Mouse (Mus musculus): Measurements from ENCODE around the gene Zfp512b. TPM values are rescaled to one million over a fixed set of nuclear protein-coding genes. Genes with fewer than 3 reads are reported as not detected.

Zfp512b gene
- total RNA-seq, 2 experiments from 2014 or later: 3.6 to 9.9 TPM

DNA sequence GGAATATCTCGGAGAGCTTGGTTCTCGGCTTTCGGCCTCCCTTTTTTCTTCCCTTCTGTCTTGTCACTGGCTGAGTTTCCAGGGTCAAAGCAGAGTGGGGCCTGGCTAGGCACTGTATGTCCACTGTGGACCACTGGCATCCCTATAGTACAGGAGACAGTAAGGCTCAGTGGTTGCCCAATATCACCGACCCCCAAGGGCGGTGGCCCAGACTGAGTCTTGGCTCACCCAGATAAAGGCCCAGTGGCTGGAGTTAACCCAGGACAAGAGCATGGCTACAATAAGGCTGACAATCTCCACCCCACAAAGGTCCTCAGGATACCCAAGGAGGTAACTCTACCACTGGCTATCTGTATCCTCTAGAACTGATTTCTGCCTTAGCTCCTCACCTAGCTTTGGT, 2.1 kb downstream of the Zfp512b start:
- no peak for ATAC-seq (ENCODE audit: poor library complexity, severe bottlenecking)

DNA sequence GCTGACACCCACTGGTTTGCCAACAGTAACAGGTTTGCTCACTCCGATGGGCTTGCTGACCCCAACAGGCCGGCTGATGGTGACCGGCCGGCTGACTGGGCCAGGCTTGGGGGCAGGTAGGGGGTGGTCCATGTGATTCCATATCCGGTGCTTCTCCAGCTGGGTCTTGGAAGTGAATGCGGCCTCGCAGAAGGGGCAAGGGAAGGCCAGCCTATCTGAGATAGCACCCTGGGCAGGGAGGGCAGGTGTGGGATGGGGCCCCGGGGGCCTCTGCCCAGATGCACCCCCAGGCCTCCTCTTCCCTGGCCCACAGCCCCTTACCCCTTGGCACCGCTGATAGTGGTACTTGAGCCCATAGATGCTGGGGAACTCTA, 2.9 kb downstream of the Zfp512b start:
- ATAC-seq (ENCODE audit: poor library complexity, severe bottlenecking): no peak

DNA sequence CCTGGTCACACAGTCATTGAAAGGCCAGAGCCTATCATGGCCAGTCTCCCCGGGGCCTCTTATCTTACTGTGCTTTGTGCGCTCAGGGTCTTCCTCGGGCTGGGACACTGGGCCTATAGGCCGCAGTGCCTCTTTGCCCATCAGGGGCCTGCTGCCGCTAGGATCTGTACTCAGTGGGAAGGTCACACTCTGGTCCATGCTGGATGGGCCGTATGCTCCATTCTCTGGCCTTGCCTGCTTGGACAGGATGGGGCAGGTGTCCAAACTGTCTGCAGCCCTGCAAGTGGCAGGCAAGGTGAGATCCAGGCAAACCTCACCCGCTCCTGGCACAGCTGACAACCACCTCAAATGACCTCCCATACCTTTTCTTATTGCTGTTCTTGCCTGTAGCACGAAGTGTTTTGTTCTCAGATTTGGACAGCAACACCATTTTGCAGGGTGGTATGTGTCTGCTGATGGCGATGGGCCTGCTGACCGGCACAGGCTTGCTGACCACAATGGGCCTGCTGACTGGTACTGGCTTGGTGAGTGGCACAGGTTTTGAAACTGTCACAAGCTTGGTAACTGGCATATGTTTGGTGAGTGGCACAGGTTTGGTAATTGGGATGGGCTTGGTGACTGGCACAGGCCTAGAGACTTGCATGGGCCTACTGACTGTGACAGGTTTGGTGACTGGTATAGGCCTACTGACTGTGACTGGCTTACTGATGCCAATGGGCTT, 3.4 kb downstream of the Zfp512b start:
- ATAC-seq (ENCODE audit: poor library complexity, severe bottlenecking): no peak

DNA sequence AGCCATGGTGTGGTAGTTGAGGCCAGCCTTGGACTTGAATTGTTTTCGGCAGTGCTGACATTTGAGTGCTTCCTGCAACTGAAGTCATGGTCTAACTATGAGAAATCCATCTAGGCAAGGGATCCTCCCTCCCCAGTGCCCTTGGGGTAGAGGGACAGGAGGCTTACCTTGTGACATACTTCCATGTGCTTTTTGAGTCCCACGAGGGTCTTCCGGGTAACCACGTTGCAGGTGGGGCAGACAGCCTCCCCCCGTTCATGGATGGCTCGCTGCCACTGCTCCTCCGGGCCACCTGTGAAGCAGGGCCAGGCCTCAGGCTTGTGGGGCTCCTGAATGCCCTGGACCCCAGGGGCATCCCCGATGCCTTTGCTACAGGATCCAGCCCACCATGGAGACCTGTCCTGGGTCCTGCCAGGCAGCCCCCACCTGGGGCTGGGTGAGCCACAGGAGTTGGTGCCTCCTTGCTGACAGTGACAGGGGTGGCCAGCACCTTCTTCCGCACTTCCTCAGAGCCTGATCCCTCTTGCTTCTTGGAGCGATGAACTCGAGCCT, 4.3 kb downstream of the Zfp512b start:
- ATAC-seq (ENCODE audit: poor library complexity, severe bottlenecking): no peak

DNA sequence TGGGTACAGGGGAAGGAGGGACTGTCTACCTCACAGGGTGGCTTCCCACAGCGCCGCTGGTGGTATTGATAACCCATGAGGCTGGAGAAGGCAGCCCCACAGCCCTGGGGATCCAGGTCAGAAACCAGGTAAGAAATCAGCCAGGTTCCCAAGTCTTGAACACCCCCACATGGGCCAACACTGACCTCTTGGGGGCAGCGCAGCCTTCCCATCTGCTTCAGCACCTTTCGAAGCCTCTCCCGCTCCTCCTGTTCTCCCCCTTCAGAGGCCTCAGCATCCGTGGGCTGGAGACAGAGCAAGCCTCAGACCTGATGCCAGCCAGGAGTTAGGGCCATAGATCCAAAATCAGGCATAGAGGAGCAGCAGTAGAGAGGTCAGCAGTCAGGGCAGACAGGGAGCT, 4.8 kb downstream of the Zfp512b start:
- ATAC-seq (ENCODE audit: poor library complexity, severe bottlenecking): no peak

DNA sequence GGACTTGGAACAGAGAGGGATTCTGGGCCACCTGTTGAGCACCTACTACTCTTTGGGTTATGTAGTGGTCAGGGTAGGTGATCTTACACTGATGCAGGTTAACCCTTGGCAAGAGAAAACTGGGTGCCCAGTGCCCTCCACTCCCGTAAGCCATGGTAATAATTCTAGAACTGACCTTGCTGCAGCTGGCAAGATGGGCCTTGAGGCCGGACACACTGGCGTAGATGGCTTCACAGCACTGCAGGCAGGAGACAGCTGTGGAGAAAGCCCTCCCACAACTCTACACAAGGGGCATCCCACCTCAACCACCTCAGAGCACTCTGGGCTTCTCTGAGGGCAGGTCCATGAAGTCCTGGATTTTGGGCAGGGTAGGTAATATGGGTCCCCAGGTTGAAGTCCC, 6.5 kb downstream of the Zfp512b start:
- no peak for ATAC-seq (ENCODE audit: poor library complexity, severe bottlenecking)

DNA sequence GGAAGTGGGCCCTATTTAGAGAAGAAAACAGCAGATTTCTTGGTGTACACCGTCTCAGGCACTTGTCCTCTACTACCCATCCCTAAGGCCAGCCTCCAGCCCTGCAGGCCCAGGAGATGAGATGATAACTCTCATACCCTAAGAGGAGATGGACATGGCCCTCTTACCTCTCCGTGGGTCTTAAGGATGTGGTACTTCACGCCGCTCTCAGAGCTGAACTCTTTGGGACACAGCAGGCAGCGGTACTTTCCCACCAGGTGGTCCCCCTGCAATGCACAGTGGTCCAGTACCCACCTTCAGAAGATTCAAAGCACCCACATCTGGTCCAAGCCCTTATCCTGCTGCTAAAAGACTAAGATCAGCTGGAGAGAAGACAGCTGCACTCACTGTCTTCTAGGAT, 7.1 kb downstream of the Zfp512b start:
- ATAC-seq (ENCODE audit: poor library complexity, severe bottlenecking): no peak

DNA sequence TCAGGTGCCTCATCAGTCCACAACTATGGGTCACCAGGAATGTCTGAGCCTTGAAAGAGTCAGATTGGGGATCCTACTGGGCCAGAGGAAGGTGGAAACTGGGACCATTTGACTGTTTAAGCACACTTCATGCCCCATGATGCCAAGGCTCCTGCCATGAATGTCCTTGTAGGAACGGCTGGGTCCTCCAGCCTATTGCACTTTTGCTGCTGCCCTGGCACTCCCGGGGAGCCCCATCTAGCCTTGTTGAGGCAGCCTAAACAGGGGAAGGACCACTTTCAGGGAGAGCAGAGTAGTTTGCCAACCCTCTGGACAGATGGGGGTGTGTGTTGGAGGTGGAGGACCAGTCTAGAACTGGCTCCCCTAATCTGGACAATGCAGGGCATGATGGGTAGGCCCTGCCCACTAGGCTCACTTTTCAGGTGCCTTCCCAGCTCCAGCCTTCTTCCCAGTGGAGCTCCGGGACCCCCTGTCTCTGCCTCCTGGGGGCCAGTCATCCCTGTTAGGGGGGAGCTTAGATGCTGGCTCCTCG, 8.1 kb downstream of the Zfp512b start, which contains the start of gene Uckl1:
Gene Uckl1 (minus strand): TSS at position 482 of the 532 bp plus-strand sequence.
- ATAC-seq (ENCODE audit: poor library complexity, severe bottlenecking): no peak

DNA sequence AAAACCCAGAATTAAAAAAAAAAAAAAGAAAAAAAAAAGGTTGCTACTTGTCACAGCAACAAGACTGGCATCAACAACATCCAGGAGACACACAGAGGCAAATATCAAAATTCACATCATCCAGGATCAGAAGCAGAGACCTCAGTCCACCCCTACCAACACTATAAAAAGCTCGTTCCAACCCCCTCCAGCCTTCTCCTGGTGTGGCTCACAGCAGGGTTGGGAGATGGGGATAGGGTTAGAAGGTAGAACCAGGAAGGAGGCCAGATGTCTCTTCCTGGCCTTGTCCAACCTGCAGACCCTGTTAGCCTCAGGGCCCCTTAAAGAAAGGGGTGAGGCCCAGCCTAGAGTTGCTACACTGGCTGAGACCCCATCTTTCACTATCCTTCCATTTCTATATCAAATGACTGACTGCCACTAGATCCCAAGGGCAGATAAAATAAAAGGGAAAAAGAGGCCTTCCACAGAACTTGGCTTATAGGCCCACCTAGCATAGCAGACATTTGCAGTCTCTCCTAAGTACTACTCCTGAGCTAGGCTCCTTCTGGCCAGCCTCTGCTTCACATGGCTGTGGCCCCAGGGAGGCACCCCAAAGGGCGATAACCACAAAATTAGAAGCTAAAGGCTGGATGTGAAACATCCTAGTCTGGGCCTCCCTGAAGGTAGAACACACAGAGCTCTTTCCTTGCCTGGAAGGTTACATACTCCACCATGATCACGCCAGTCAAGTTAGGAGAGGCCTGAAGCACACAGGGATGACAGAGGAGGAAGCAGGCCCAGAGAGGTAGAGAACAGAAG, 8.9 kb downstream of the Zfp512b start:
- no peak for ATAC-seq (ENCODE audit: poor library complexity, severe bottlenecking)

DNA sequence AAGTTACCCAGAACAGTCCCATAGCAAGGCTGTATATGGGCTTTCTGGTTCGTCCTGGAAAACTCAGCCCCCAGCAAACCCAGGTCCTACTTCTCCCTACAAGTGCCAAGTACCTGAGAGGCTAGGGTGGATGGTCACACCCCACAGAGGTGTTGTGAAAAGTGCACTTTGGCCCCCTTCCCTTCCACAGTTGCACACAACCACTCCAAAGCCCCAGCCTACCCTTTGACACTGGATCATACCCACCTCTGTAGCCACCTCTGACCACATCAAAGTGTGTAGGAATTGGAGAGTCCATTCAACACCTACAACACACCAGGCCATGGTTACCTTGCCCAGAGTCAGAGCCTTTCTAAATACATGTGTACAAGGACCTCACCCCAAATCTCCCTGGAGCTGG, 9.7 kb downstream of the Zfp512b start:
- no peak for ATAC-seq (ENCODE audit: poor library complexity, severe bottlenecking)

DNA sequence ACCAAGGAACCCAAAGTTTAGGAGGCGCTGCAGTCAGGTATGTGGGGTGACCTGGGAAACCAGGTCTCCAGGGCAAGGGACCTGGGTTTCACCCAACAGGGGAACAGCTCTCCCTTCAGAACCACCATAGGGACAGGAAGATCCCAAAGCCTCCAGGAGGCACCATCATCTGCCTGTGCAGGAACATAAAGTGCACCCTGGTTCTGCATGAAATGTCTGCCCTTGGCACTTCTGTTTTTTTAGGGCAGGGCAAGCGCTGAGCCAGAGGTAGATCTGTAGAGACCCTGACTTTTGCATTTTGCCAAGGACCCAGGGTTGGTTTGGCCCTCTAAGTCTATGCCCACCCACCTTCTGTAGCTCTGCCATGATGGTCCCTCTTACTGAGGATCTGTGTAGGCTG, 10.2 kb downstream of the Zfp512b start:
- ATAC-seq (ENCODE audit: poor library complexity, severe bottlenecking): no peak

DNA sequence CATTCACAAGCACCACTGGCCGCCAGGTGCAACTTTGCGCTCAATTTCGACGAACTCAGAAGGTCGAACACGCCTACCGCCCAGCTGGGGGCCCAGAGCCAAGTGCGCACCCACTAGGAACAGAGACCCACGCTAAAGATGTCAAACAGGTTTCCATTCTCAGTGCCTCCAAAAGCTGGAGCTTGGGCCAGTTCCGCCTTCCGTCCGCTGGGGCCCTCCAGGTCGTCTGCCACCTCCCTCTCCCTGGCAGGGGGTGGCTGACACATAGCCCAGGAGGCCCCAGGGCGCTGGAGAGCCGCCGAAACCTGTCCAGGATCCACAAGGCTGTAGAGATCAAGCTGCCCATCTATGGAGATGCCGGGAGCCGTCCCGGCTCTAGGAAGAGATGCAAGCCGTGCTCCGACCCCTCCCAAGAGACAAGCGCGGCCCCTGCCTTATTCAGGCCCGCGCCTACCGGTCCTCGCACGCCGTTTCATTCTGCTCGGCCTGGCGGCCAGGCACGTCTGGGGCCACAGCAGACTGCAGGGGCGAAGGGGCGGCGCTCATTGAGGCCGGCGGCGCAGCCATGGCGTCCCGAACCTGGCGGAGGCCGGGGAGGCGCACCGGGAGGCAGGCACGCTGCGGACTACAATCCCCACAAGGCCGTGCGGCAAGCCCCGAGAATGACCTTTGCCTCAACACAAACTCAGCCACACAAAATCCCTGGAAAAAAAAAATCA, 11.0 kb downstream of the Zfp512b start:
- peak; percentile 78 for ATAC-seq (ENCODE audit: poor library complexity, severe bottlenecking)

DNA sequence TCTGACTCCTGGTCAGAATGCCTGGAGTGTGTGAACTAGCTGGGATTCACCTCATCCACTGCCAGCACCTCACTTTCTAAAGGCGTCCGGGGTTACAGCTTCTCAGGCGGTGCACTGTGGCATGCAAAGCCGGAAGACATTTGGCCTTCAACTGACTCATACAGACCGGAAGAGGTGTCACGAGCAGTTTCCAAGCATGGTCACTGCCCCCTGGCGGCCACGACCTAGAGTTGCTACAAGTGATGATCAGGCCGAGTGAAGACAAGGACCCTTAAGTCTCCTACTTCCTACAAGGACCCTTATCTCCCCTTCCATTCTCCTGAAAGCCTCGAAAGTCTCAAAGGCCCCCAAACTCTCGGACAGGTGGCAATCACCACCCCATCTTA, 11.6 kb downstream of the Zfp512b start:
- peak; percentile 86 for ATAC-seq (ENCODE audit: poor library complexity, severe bottlenecking)

DNA sequence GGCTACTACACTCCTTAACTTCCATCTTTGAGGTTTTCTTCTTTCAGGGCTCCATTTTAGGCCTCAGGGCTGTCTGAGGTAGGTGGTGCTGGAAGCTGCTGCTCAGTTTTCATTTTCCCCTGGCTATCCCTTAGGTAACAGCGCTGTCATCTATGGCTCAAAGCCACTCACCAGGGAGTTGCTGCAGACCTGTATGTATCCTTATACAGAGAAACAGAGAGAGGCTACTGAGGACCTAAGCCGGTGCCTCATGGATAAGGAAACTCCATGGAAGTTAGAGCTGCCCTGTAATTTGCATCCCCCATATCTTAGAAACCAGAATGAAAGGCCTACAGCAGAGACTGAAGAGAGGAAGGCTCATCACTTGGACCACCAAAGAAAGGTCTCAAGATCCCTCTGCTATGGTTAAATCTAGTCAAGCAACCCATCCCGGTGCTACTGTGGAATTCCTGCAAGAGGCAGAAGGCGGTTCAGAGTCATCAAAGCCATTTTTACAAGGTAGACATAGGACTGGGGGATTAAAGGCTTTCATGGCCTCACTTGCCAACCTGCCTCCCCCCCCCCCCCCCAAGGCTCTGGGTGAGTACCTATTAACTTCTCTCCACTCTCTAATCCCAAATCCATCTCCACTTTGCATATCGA, 12.4 kb downstream of the Zfp512b start:
- no peak for ATAC-seq (ENCODE audit: poor library complexity, severe bottlenecking)

DNA sequence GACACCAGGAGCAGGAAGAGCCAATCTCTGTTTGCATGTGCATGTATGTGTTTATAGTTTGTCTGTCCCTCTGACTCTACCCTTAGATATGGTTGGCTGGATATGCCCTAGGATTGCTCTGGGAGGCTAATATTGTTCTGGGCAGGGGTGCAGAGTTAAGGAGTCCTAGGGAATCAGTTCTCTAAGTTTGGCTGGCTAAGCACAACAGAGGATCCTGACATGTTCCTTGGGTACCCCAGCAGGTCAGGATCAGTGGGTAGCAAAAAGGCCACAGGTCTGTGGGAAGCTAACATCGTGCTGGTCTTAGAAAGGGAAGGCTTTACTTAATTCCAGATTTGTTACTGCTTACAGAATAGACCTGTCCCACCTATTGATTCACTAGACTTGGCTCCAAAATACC, 12.9 kb downstream of the Zfp512b start:
- ATAC-seq (ENCODE audit: poor library complexity, severe bottlenecking): no peak

DNA sequence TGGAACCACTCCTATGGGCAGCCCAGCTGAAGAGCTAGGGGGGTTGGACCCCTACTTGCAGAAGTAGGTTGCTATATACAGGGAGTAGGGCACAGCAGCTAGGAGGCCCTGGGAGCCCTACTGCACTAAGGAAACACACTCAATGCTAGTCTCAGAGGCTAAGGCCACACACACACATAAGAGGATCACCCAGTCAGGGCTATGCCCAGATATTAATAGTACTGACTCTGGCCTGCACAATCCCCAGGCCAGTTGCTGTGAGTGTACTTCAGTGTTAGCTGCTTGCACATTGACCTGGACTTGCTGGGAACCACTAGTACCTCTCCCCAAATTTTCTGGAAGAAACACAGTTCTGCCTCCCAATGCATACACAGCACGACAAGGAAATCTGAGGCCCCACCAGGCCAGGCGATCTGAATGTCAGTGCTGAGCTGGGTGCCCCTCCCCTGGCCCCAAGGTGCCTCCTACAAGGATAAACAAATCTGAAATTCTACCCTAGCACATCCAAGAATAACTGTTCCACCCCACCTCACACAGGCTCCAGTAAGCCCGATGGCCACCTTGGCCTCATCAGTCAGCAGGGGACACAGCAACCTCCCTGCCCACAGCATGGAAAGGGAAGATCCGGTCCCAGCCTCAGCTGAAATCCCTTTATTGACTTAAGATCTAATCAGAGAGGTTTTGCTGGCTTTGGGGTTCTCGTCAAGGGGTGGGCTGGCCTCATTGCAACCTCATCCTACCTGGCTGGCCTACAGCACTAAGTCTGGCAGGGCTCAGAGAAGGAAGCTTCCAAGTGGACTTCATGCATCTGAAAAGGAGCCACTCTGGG, 13.6 kb downstream of the Zfp512b start:
- no peak for ATAC-seq (ENCODE audit: poor library complexity, severe bottlenecking)

DNA sequence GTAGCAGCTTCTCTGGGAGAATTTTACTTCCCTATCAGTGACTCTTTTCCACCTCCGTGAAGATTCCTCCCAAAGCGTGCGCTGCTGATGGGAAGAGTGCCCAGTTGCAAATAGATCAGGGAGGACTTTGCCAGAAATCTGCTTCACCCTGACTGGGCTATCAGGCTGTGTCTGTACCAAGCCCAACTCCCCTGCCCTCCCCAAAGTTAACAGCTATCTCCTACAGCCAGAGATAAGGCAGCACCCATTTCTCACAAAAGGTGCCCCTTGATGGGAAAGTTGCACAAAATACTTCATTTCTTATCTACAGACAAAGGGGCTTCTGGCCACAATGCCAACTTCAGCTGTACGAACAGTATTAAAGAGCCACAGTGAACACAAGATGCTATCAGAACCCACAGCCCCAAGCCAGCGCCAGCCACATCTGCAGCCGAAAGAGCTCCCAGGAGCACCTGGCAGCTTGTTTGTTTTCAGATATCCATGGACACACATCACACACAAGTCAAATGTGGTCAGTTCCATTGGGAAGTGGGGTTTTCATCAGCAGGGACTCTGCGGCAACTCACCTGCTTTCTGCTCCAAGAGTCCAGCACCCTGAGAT, 14.5 kb downstream of the Zfp512b start:
- no peak for ATAC-seq (ENCODE audit: poor library complexity, severe bottlenecking)

DNA sequence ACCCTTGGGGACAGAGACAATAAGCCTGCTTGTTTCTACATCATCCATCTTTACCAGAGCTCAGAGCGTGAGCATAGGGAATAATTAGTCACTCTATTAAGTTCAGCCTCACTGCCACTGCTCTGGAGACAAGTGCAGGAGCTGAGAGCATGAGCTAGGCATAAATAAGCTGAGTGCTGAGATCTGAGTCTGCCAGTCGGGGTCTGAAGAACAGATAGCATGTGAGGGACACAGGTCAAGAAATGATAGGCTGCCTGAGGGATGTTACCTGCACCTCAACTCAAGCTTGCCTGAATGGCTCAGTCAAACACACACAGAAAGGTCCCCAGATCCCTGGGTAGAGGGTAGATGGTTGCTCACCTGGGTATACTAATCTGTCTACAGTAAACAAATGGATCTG, 15.5 kb downstream of the Zfp512b start:
- ATAC-seq (ENCODE audit: poor library complexity, severe bottlenecking): no peak

DNA sequence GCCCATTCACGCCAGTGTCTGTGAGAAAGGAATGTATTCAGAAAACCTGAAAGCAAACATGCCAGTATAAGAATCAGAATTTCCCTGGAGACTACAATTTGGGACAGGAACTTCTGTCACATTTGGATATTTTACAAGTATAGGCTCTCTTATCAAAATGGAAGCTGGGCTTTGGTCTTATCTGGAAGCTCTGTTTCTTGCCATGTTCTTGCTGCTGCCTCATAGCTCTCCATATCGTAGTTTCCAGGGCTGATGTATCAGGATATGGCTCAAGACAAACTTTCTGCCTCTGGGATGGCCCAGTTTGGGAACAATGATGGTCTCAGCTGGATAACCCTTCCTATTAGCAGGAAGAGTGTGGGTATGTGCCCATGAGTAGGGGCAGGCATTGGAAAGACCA, 16.0 kb downstream of the Zfp512b start:
- no peak for ATAC-seq (ENCODE audit: poor library complexity, severe bottlenecking)
